Mouse (Mus musculus) A20 (cell line): ENCODE measurements around the gene Ttc13.

Experiments used
- DNase-seq: peaks from one replicate; pipeline ENCODE4 v3.0.0-alpha.2; 2011; ENCODE audit warnings: low read depth, low spot score

The Ttc13 gene

GRCm38 (mm10) chr8:124721862-124722515 is at the start of gene Ttc13, which contains the start of gene Arv1:
Gene Ttc13, minus strand, starts transcription at chr8:124721983.
Gene Arv1, plus strand, starts transcription at chr8:124722139.
- DNase-seq: peak; percentile 99

DNA sequence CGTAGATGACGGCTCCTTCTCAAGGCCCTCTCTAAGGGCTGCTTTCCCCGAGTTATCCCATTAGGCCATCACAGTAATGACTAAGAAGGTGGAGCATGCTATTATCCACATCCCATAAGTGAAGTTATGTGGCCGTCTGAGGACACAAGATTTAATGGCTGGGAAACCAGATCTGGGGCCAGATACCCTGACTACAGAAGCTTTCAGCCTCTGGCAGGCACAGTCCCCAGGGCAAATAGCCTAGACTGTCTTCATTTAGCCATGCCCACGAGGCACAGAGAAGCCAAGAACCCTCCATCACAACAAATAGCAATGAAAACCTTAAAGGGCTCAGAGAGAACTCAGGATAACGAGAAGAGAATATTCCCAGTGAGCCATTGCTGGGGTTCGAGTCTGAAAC is 41.3 kb upstream of the Ttc13 start:
- DNase-seq: no peak

DNA sequence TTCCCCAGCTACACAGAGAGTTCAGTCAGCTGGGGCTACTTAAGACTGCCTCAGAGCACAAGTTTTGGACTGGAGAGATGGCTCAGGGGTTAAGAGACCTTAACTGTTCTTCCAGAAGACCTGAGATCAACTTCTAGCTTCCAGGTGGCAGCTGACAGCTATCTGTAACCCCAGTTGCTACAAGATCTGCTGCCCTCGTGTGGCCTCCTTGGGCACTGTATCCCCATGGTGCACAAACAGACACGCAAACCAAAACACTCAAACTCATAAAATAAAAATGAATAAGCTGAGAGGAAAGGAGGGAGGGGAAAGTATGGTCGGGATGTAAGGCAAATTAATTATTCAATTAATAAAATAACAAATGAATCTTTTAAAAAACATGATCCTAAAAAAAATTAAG is 36.8 kb upstream of the Ttc13 start:
- peak; percentile 76 for DNase-seq

GRCm38 (mm10) chr8:124756601-124757000 is 34.8 kb upstream of the Ttc13 start:
- DNase-seq: peak; percentile 81

DNA sequence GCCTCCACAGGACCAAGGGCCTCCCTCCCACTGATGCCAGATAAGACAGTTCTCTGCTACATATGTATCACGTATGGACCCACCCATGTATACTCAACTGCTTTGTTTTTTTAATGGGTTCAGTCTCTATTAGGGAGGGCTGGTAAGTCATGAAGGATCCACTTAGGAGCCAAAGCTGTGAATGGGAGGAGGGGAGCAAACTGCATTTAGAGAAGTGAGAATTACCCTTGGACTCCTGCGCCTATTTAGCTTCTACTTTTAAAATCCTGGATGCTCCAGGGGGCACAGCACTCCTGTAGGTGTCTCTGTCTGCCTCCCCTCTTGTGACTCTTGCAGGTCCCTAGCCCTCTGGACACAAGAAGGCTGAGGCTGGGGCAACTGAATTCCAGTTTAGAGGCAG is 34.4 kb upstream of the Ttc13 start:
- DNase-seq: no peak

- no peak for DNase-seq
These were observed 33.7 kb upstream of the Ttc13 start for GRCm38 (mm10) chr8:124755481-124755880.

DNA sequence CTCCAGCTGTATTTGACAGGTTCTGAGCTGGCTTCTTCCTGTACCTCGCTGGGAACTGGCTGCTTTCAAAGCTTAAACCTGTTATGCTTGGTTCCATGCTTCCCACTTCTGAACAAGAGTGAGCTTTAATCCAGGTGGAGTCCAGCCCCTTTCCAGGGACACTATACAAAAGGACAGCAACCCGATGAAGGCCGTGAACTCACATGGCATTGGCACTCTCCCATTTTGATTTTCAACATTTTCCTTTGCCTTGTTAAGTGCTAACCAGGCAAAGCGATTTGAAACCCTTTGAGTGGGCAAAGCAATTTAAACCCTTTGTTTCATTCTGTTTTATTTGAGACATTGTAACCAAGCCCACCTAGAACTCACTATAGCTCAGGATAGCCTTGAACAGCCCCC is 33.0 kb upstream of the Ttc13 start:
- no peak for DNase-seq

- DNase-seq: no peak
These were observed 32.5 kb upstream of the Ttc13 start for GRCm38 (mm10) chr8:124754101-124754791.

- no peak for DNase-seq
These were observed 30.6 kb upstream of the Ttc13 start for GRCm38 (mm10) chr8:124752325-124752862.

- peak; percentile 86 for DNase-seq
These were observed 30.0 kb upstream of the Ttc13 start, which contains the start of gene Fam89a for GRCm38 (mm10) chr8:124751709-124752173. Gene Fam89a, minus strand, starts transcription at chr8:124751832.

DNA sequence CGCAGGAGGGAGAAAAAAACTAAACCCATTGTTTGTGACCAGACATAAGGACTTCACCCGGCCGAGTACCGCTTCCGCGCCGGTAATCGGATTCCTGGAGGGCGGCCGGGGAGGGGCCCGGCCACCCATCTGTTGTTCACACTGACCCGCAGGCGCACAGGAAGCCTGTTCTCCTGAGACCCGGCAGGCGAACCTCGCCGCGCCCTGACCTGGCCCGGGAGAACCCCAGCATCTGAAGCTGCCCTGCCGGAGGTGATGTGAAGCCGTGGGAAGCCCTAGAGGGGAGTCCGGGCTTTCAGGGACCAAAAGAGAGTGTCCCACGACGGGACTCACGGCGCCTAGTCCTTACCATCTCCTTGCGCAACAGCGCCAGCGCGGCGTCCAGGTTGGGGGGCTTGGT is 29.4 kb upstream of the Ttc13 start:
- DNase-seq: peak; percentile 61

DNA sequence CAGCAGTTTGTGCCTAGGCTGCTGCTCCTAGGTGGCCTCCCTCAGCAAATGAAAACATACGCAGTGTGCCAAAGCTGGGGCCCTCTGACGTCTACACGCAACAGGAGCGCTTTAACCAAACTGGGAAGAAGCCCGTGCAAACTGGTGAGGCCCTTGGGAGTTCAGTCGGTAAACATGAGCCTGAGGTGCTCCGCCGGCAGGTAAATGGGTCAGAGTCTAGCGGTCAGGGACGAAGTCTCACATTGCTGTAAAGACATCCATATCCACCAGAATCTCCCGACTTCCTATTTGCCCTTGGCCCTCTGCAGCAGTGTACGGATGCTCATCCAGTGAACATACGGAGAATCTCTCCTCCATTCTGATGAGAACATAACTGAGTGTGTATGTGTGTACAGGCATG is 24.9 kb upstream of the Ttc13 start:
- DNase-seq: no peak

GRCm38 (mm10) chr8:124739268-124739667 is 17.5 kb upstream of the Ttc13 start:
- DNase-seq: peak; percentile 60

GRCm38 (mm10) chr8:124735371-124735911 is 13.7 kb upstream of the Ttc13 start:
- DNase-seq: peak; percentile 43

DNA sequence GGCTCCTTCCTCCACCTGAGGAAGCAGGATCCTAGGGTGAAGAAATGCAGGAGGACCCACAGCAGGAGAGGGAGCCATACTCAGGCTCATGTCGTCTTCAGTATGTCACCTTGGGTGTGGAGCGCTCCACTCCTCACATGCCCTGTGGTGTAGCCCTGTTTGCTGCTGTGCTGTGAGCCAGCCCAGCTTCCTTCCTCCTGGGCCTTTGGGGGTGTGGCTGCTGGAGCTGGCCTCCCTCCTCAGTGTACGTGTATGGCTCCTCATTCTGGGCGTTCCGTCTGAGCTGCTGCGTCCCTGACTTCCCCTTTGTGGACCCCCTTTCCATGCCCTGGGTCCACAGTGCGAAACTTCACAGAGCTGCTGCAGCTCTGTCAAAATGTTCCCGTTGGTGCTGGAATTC is 11.0 kb upstream of the Ttc13 start:
- no peak for DNase-seq

GRCm38 (mm10) chr8:124724301-124724700 is 2.5 kb upstream of the Ttc13 start:
- peak; percentile 58 for DNase-seq

GRCm38 (mm10) chr8:124720938-124721861 is 583 bp downstream of the Ttc13 start:
- DNase-seq: peak; percentile 58

- peak; percentile 53 for DNase-seq
These were observed 1.6 kb downstream of the Ttc13 start for GRCm38 (mm10) chr8:124720133-124720532.

DNA sequence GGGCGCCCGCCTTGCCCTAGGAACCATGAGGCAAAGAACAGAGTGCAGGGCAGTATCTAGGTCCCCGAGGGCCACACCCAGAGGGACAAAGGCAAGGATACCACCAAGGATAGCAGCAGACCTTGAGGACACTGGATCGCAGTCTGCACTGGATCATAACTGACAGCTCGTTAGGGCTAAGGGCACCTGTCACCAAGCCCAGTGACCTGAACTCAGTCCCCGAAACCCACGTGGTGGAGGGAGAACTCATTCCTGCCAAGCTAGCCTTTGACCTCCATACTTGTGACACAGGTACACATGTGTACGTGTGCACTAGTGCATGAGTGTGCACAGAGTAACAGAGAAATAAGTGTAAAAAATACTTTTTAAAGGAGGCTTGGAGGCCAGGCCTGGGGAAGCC is 6.0 kb downstream of the Ttc13 start:
- no peak for DNase-seq

DNA sequence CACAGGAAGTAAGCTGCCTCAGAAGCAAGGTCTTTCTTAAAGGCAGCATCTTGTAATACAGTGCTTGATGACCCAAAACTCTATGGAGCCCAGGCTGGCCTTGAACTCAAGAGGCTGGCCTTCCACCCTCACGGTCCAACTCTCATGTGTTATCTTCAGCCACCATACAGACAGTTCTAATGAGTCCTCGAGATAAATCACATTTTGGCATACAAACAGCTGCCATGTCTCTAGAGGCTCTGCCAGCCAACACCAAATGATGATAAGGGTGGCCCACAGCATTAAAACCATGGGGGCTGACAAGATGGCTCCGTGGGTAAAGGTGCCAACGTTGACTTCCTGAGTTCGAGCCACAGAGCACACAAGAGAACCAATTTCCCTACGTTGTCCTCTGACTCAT is 8.6 kb downstream of the Ttc13 start:
- no peak for DNase-seq

DNA sequence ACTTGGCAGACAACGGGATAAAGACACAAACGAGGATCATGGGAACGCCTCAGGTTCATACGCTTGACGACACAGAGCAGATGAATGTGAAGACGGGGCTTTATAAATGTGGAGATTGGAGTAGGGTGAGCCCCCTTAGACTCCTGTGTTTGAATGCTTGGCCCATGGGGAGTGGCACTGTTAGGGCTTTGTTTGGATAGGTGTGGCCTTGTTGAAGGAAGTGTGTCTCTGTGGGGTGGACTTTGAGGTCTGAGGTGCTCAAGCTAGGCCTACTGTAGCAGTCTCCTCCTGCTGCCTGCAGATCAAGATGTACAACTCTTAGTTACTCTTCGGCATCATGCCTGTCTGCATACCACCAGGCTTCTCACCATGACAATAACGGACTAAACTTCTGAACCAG is 16.0 kb downstream of the Ttc13 start:
- no peak for DNase-seq
